Mouse (Mus musculus) frontal cortex, postnatal 14 days (tissue): Measurements from ENCODE around the gene Pik3cb.
A peak's percentile ranks its signal among the peaks of the same experiment; 100 is the strongest.

ENCODE experiments used
- DNase-seq, 2 experiments: peaks; one replicate each; pipeline ENCODE4 v3.0.0; 2022; ENCODE audit warnings: low spot score in 2 of 2

Gene Pik3cb

GRCm38 (mm10) chr9:99001326-99001725 is 139.1 kb downstream of the Pik3cb start:
- DNase-seq = no peak

GRCm38 (mm10) chr9:98999881-99000339 is 140.5 kb downstream of the Pik3cb start:
- peak; percentile 11 to 18 for DNase-seq

GRCm38 (mm10) chr9:98994103-98994502 is 146.3 kb downstream of the Pik3cb start:
- DNase-seq = no peak

- DNase-seq = no peak
These were observed 153.3 kb downstream of the Pik3cb start for GRCm38 (mm10) chr9:98987131-98987530.
